Mouse (Mus musculus) adrenal gland, postnatal 4 days (tissue): ENCODE data around the gene Lca5l. TPM values are rescaled to one million over a fixed set of nuclear protein-coding genes. Genes with fewer than 3 reads are reported as not detected.
"Not testable (repeated sequence)": the region's sequence is repeated elsewhere in the genome, so short reads cannot be mapped to it uniquely, and the experiment has no call there.

Experiments used
- DNase-seq, 2 experiments: peaks; one replicate each; pipeline ENCODE4 v3.0.0; 2021 to 2022; ENCODE audit warnings: low spot score in 2 of 2, mixed read lengths in 2 of 2
- total RNA-seq, 2 experiments: library from RNA; stranded (reverse); gene quantifications; 2 replicates each; pipeline ENCODE4 v1.2.3; 2021

Gene Lca5l
- total RNA-seq, 2 experiments from 2014 or later = 3.2 to 4.4 TPM

DNA sequence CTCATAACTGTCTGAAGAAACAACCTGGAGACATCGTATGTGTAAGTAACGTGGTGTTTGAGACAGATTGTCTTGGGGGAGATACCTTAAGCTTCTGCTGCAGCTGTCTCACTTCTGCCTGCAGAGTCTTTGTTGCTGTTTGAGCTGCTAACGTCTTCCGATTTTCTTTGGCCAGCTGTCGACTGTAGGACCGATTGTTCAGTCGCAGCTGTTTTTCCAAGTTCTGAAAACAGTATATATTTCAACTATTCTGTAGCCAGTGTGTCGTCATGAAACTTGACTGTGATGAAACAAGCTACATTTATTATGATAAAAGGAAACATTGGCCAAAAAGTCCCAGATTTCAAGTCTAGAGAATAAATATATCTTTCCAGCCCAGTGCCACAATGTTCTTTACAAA, 18.4 kb downstream of the Lca5l start:
- DNase-seq = no peak

DNA sequence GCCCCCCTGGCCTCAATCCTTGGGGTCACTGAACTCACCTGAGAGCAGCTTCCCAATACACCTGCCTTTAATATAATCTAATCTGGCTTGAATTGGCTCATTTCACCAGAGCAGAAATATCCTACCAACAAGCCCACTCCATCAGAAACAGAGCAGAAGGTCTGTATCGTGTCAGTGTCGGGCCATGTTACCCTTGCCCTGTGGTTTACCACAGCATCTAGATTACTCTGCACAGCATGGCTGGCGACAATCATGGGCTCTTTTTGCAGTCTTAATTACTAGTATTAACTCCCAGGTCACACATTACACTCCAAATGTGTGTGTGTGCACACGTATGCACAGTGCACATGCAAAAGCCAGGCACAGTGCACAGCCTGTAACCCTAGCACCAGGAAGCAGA, 23.2 kb downstream of the Lca5l start:
- no peak for DNase-seq

DNA sequence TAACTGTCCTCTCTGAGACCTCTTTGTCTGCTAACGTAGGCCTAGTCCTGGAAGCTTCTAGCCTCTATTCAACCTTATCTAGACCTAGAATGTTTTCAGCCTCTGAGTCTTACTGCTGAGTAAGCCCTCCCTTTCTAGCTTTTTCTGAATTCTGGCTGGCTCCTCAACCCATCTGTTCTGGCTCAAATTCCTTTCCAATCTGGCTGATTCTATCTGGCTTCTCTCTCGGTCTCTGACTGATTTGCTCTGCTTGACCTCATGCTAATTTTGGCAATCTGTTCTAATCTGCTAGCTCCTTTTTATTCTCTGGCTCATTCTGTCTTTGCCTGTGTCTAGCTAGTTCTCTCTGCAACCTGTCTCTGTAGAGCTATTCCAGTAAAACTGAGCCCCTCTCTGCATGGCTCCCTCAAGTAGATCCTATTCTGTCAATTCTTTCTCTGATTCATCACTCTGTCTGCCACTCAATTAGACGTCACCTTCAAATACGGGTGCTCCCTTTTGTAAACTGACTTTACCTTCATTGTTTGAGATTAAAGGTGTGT, 26.3 kb downstream of the Lca5l start:
- DNase-seq = no peak

DNA sequence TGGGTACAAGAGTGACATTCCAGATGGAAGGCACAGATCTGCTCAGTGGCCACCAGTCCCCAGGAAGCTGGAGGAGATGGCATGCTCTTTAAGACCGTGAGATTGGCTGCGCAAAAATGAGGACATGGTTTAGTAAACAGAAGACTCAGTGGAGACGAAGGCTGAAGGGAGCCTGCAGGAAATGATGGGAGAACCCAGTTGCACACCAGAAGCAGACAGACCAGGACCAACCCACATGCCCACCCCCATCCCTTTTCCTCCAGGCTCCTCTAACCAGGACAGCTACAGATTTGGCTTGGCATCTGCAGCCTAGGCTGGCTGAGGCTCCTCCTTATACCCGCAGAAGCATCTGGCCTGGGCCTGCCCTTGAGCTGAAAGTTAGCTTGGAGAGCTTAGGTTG, 30.7 kb downstream of the Lca5l start:
- DNase-seq = no peak

DNA sequence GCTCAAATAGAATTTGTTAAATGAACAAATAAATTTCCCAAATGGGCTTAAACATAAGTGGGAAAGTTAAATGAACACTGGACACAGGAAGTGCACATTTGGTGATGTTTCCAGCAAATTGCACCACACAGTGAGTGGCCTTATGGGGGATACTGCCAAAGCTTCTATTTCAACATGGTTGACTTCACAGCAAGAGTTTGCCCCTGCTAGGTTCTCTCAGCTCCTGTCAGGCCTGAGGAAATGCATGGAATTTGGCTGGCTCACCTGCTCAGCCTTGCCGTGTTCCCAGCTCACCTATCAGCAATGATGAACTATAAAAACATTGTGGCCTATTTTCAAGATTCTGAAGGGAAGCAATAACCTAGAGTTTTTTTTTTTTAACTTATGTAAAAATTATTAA, 31.1 kb downstream of the Lca5l start:
- no peak for DNase-seq

DNA sequence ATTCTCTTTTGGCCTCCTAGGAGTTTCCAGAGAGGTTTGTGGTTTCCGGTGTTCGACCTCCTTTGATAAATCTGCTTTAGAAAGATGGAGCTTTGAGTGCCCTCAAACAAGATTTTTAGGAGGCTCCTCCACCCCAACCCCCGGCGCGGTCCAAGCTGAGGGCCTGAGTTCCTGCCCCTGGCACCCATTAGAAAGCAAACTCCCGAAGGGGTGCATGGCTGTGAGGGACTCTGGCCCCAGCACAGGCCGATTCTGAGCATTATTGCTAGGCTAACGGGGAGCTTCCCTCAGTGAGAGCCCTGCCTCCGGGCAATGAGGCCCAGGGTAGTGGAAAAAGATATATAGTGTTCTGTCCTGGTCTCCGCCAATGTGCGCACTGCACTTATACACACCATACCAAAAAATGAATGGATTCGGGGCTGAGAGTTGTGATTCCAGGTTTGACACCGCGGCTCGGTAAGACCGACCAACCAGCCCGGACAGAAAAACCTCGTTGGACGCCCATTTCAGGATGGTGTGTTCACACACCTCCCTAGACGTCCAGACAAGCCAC, 32.2 kb downstream of the Lca5l start:
- DNase-seq = no peak

DNA sequence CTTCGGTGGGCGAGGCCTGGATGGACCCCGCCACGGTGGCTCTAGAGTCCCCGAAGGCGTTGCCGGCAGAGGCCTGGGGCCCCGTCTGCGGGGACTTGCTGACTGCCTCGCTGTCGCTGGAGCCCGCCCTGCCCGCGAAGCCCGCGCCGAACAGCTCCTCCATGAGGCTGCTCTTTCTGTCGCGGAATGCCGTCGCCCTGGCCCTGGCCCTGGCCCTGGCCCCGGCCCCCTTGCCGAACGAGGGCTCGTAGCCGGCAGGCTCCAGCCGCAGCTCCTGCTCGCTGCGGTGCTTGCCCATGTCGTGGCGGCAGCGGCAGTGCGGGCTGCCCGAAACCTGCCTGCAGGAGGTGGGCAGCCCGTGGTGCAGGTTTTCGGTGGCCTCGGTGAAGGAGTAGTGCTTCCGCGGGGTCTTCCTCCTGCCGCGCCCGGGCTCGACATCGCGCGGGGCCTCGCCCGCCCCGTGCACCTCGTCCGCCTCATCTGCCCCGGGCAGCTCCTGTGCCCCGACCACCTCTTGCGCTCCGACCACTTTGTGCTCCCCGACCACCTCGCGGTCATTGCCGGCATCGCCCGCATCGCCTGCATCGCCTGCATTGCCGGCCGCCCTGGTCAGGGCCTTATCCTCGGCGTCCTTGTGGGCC, 32.9 kb downstream of the Lca5l start:
- DNase-seq = peak; percentile 38 to 43

DNA sequence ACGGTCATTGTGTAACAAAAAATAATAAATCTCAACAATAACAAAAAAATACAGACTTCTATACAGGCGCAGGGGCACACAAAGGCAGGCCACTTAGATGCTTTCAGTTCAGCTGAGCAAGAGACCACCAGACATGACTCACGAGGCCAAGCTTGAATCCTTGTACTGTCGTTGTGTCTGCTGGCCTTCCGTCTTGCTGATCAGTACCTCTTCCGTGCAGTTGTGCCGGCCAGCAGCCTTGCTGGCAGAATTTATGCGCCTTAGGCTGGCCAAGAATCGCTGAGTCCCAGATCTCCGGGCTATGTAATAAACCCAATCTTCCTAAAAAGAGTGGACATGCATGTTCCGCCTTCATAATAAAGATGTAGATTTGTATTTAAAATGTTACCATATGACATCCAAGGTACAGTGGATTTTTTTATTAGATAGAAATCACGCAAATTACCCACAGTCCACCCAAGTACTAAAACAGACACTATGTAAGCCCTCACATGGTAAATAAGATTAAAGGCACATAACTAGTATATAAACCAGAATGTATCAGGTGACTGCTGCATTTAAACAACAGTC, 33.5 kb downstream of the Lca5l start:
- no peak for DNase-seq

DNA sequence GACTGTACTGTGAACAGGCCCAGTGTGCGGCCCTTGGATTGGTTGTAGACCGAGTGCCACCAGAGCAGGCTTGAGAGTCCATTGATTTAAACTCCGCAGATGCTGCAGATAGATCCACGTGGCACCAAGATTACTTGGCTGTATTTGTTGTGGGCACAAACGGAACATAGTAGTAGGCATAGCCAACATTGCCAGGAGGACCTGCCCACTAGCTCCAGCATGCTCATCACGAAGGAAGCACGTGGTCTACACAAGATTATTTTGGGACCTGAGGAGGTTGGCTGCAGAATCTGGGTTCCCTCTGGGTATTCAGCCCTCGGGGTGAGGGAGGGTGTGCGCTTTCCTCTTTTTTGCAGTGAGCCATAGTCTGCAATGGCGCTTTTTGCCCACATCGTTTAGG, 34.9 kb downstream of the Lca5l start:
- DNase-seq = no peak

DNA sequence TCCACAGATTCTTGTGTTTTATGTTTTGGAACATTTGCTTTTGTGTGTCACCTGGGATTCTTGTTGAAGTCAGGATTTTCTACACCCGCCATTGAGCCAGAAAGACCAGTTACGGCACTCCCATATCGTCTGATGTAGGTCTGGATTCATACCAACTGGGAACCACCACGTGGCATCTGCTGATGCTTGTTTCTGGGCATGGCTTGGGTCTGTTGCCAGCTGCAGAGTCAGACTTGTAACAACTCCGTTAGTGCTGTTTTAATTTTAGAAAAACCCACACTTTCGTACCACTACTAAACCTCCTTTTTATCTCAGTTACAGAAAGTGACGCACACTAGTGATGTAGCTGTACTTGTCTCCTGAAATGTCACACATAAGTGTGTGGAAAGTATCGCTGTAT, 36.1 kb downstream of the Lca5l start:
- no peak for DNase-seq

DNA sequence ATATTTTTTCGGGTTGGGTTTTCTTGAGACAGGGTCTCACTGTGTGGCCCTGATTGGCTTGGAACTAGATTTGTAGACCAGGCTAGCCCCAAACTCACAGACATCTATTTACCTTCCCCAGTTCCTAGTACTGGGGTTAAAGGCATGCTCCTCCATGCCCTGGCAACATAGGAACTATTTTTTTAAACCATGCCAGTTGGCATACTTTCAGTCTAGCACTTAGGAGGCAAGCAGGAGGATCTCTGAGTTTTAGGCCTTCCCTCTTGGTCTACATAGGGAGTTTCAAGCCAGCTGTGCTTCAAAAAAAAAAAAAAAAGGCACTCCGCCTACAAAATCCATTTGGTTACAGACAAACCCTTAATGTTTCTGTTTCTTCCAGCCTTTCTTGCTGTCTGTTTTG, 37.6 kb downstream of the Lca5l start:
- DNase-seq = no peak

DNA sequence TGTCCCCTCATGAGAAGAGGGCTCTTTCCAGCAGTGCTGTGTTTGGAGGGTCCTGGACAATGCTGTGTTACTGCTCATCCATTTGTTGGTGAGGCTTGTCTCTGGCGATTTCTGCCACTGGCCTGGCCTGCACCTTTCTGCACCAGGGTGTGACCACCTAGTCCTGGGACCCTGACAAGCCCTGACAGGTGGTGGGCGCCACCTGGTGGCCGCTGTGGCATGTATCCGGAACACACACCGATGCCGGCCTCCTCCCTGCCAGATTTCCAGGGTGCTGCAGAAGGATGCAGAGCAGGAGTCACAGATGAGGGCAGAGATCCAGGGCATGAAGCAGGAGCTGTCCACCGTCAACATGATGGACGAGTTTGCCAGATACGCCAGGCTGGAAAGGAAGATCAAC, 40.5 kb downstream of the Lca5l start:
- DNase-seq = peak; percentile 56 to 58

DNA sequence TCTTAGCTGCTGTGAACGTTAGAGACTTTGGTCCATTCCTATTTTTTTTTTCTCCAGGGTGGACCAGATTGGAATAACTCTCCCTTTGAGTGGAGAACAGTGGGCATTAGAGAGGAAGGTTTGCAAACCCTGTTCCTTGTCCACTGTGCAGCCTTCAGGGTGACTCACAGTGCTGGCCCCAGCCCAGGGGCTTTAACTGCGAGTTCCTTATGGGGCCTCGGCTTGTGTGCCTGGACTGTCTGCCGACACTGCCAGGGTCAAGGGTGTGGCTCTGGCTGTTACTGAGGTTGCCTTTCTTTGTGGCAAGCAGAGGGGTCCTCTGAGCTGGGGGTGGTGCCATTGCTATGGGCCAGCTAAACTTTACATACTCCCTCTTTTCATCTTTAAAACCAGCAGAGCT, 41.1 kb downstream of the Lca5l start:
- DNase-seq = peak; percentile 27 to 43

DNA sequence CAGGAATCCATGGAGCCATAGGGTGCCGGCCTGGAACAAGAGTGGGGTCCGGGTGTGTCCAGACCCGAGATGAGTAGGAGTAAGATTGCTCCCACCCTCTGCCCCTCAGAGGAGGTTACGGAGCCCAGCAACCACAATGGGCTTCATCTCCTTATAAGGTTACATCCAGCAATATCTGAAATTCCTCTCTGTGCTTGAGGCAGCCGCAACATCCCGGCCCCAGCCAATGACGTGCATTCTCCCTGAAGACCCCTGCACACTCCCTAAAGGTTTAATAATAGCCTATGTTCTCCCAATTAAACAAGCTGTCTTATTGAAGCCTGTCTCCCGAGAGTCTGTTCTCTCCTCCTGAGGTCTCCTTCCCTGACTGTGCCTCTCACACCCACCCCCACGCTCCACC, 42.8 kb downstream of the Lca5l start:
- DNase-seq = no peak

DNA sequence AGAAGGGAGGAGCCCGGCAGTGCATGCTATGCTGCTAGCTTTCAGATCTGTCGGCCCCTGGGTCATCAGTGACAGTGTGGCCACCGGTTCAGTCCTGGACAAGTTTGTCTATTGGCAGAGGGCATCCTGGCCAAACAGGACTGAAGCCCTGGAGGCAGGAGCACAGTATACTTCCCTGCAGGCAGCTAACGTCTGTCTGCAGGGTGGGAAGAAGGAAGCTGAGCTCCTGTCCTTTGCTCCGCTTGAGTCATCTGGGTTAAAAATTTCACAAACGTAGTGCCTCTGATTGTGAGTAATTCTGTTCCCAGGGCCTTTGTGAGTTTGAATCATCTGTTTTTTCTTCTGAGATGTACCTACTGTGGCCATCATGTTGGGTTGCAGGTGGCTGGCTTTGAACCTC, 43.2 kb downstream of the Lca5l start:
- DNase-seq = no peak

DNA sequence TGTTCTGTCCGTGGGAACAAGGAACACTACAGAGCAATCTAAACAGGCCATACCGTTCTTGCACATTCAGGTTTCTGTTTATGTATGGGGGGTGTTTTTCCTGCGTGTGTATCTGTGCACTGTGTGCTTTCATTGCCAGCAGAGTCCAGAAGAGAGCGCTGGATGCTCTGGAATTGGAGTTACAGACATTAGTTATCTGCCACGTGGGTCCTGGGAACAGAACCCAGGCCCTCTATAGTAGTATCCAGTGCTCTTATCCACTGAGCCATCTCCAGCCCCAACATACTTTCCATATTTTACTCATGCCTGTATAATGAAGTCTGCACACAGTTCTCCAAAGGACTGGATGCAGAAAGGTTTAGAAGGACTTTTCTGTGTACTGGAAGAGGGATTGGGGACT, 46.3 kb downstream of the Lca5l start:
- DNase-seq = no peak

DNA sequence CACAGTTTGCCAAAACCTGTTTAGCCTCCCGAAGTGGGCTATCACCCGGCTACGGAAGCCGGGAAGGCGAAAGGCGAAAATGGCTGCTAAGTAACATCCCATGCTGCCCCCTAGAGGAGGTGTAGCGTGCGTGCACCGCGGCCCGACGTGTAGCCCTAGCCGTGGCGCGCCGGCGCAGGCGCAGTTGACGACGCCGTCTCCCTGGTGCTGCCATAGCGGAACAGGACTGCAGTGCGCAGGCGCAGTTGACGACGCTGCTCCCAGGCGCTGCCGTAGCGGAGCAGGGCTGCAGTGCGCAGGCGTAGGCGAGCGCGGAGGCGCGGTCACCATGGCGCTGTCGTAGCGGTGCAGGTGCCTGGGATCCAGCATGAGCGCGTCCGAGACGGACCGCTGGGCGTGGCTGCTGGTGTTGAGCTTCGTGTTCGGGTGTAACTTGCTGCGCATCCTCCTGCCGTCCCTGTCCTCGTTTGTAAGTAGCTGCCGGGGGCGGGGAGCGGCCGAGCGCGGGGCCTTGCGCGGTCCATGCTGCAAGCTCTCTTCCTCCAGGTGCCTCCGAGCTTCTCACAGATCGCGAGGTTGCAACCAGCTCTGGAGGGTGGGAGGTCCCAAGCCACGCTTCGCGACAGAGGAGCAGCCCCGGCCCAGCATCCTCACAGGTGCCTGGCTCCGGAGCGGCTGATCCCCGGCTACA, 46.8 kb downstream of the Lca5l start, which contains the start of gene Wrb:
TSS of gene Wrb (plus strand) at position 298 of the 691 bp plus-strand sequence.
- peak; percentile 99 for DNase-seq

DNA sequence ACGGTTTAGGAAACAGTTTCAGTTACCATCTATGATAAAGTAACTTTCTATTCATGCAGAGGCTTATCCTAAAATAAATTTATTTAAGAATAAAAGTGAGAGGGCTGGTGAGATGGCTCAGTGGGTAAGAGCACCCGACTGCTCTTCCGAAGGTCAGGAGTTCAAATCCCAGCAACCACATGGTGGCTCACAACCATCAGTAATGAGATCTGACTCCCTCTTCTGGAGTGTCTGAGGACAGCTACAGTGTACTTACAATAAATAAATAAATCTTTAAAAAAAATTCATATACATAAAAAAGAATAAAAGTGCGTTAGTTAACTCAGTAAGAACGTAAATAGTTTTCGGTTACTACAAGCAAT, 47.3 kb downstream of the Lca5l start:
- not testable (repeated sequence) for DNase-seq

DNA sequence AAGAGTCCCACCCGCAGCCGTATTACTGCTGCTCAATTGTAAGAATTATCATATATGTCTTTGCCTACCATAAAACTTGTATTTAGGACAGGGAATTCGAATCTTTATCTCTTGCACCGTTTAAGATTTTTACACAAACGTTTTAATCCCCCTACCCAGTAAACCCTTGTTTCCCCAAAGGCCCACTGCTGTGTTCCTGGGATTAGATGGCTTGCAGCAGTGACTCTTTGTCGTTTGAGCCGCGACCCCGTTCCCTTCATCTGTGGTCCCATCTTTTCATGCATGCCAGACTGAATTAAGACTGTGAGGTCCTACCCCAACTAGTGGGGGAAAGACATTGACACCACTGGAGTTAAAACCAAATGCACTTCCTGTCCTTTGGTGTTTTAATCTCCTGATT, 63.6 kb downstream of the Lca5l start:
- DNase-seq = no peak

DNA sequence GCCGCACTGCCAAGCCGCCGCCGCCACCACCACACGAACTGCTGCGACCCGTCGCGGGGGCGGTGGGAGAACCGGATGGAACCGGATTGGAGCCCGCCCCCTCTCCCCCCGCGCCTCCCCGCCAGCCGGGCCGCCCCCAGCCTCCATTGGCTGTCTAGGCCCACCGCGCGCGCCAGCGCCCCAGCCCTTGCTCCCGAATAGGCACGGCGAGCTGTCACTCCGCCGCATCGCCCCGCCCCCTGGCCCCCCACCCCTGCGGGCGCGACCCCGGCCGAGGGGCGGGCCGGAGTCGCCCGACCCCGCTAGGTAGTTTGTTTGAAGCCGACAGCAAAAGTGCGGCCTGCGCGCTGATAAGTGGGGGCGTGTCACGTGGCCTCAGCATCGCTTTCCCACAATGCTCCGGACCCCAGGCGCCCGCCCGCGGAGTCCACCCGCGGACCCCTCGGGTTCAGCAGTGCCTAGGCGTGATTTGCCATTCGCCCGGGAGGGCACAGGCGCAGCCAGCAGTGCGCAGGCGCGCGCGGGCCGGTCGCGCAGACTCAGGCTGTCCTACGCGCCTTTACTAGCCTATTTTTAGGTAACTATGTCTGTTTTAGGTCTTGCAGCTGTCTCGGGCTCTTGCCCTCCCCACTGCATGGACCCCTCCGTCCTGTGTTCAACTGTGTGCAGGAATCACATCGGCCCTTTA, 64.3 kb downstream of the Lca5l start, which contains the start of gene Hmgn1:
TSS of gene Hmgn1 (minus strand) at position 73 of the 688 bp plus-strand sequence.
- DNase-seq = peak; percentile 89 to 94

DNA sequence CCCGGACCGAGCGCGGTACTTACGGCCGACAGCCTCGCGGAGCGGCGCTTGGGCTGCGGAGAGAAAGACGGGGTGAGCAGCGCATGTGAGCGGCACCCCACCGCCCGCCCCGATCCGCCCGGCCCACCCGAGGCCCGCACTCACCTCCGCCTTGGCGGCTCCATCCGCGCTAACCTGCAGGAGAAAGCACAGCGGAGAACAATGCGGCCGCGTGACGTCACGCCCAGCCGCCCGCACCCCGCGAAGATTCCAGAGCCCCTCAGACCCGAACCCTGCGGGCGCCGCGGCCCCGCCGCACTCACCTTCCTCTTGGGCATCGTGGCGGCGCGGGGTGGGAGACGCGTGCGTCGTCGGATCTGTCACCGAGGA, 64.8 kb downstream of the Lca5l start:
- DNase-seq = no peak
